Mouse (Mus musculus) ES-E14 (cell line): ENCODE results near the gene Tex22.

Experiments
- HCFC1 ChIP-seq: IDR thresholded peaks from 2 replicates; pipeline ENCODE4 v1.6.1; 2012; ENCODE audit warnings: low read length, inconsistent platforms, borderline replicate concordance; ENCODE audit not compliant: insufficient read depth
- MAFK ChIP-seq: IDR thresholded peaks from 2 replicates; pipeline ENCODE4 v1.6.1; 2014; ENCODE audit warnings: mild to moderate bottlenecking, low read depth, low read length, inconsistent platforms; ENCODE audit not compliant: insufficient read depth
- ZNF384 ChIP-seq: IDR thresholded peaks from 2 replicates; pipeline ENCODE4 v1.6.1; 2012; ENCODE audit warnings: low read depth, low read length, inconsistent platforms

DNA sequence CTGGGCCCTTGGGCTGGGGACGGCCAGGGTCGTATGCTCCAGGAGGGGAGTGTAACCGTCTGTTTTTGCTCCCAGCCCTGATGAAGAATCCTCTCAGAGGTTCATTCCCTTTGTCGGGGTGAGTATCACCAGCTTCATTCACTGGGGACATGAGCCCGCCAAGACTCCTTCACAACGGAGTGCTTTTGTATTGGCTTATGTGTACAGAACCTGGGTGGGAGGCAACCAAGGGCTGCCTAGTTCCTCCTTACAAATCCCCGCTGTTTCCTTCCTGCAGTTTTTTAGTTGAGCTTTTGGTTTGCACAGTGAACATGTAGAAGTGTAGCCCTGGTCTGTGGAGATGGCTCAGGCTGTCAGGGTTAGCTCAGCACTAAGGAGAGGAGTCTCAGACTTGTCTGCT, 6.3 kb upstream of the Tex22 start:
- TF ChIP-seq MAFK (no peak), ZNF384 (no peak), HCFC1 (no peak)
